Mouse (Mus musculus) E14TG2a.4 (cell line): Measurements from ENCODE around the gene Cerkl.

ENCODE experiments used
- H3K27me3 ChIP-seq: 2 replicates; pipeline ENCODE4 v1.6.1; 2014; ENCODE audit warnings: low read length, control low read depth; ENCODE audit not compliant: insufficient read depth
- H3K36me3 ChIP-seq: 2 replicates; pipeline ENCODE4 v1.6.1; 2014; ENCODE audit warnings: low read length, control low read depth; ENCODE audit not compliant: insufficient read depth
- H3K4me1 ChIP-seq: replicated peaks from 2 replicates; pipeline ENCODE4 v1.6.1; 2014; ENCODE audit warnings: low read depth, low read length, control low read depth
- H3K4me3 ChIP-seq: replicated peaks from 2 replicates; pipeline ENCODE4 v1.5.1; 2014; ENCODE audit warnings: mild to moderate bottlenecking, low read length
- H3K9me3 ChIP-seq: 2 replicates; pipeline ENCODE4 v1.6.1; 2014; ENCODE audit warnings: low read length, control low read depth
- CTCF ChIP-seq: conservative IDR thresholded peaks from 2 replicates; pipeline ENCODE4 v1.5.1; 2014; ENCODE audit warnings: low read length
- NANOG ChIP-seq: IDR thresholded peaks from 2 replicates; pipeline ENCODE4 v1.6.1; 2014; ENCODE audit warnings: borderline replicate concordance, low read length, mixed read lengths
- POU5F1 ChIP-seq: IDR thresholded peaks from 2 replicates; pipeline ENCODE4 v1.6.1; 2014; ENCODE audit warnings: low read length, borderline replicate concordance

Cerkl gene

DNA sequence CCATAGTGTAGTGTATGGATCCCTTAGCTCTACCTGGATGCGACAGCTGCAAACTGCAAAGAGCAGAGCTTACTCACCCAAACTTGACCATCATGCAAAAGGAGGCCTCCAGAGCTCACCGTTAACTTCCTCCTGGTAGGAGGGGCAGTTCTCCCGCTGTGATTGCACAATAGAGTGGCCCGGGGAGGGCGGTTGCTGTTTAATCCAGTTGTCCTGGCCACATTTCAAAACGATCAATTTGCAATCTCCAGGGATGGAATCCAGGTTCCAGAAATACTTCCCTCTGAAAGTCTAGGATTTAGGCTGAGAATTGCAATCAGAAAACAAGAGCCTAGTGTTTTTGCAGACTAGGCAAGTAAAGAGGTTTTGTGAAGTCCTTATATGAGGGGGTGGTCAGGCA lies 26.9 kb downstream of the Cerkl start:
- TF ChIP-seq NANOG (peak; percentile 52; the same call in 1 of the 2 replicates), POU5F1 (no peak), CTCF (no peak)
- Histone ChIP-seq H3K9me3 (no peaks in the 10 kb centered on the region), H3K27me3 (no peaks in the 10 kb centered on the region), H3K4me1 (peaks cover 32% of the 10 kb centered on the region), H3K36me3 (no peaks in the 10 kb centered on the region), H3K4me3 (peak overlapping the region; percentile 82)

- Histone ChIP-seq H3K4me1 (peaks cover 32% of the 10 kb centered on the region), H3K36me3 (no peaks in the 10 kb centered on the region), H3K9me3 (no peaks in the 10 kb centered on the region), H3K4me3 (peak overlapping the region; percentile 82), H3K27me3 (no peaks in the 10 kb centered on the region)
- TF ChIP-seq NANOG (no peak), POU5F1 (no peak), CTCF (no peak)
Measured at GRCm38 (mm10) chr2:79429108-79429507, 27.5 kb downstream of the Cerkl start.

GRCm38 (mm10) chr2:79428569-79429104 lies 27.9 kb downstream of the Cerkl start:
- TF ChIP-seq CTCF (no peak), NANOG (no peak), POU5F1 (no peak)
- Histone ChIP-seq H3K27me3 (no peaks in the 10 kb centered on the region), H3K4me3 (peak overlapping the region; percentile 82), H3K4me1 (peaks cover 32% of the 10 kb centered on the region), H3K9me3 (no peaks in the 10 kb centered on the region), H3K36me3 (no peaks in the 10 kb centered on the region)

GRCm38 (mm10) chr2:79428022-79428421 lies 28.6 kb downstream of the Cerkl start:
- H3K4me3 ChIP-seq, result peak overlapping the region; percentile 82
- H3K36me3 ChIP-seq, result no peaks in the 10 kb centered on the region
- TF ChIP-seq CTCF, result no peak
- no peak for TF ChIP-seq NANOG
- TF ChIP-seq POU5F1, result no peak
- peaks cover 32% of the 10 kb centered on the region for H3K4me1 ChIP-seq
- H3K9me3 ChIP-seq, result no peaks in the 10 kb centered on the region
- no peaks in the 10 kb centered on the region for H3K27me3 ChIP-seq

DNA sequence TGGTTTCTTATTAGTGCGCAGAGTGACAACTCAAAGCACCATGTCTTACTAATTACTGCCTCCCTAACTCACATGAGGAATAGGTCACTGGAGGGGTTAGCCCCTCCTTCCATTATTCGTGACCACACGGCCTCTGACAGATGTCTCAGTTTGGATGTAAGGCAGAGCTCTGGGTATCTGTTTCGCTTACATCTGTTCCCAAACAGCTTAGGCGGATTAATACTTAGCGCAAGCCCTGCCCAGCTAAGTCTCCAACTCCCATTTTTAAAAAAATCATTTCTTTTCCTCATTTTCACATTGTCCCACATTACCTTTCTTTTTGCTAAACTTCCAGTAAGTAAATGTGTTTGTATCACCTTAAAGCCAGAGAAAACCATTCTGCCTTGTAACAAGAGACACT lies 34.9 kb downstream of the Cerkl start:
- Histone ChIP-seq H3K4me1 (no peaks in the 10 kb centered on the region), H3K4me3 (no peak overlapping the region), H3K36me3 (no peaks in the 10 kb centered on the region), H3K27me3 (no peaks in the 10 kb centered on the region), H3K9me3 (no peaks in the 10 kb centered on the region)
- no peak for TF ChIP-seq CTCF
- no peak for TF ChIP-seq NANOG
- no peak for TF ChIP-seq POU5F1

DNA sequence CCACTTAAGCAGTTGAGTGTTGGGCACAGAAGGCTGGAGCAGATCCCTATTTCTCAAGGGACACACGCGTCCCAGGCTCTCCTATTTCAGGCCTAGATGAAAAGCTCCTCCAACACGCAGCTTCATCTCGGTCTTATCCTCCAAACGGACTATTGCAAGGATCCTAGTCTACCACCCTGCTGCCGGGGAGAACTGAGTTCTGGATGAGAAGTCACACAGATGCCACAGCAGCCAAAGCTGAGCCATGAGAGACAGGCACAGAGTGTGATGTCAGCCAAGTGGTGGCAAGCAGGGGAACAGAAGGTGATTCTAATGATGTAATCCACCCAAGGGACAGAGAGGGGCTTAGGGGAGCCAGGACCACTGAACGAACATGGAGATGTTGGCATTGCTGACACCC lies 42.1 kb downstream of the Cerkl start:
- H3K27me3 ChIP-seq, result no peaks in the 10 kb centered on the region
- no peak for TF ChIP-seq CTCF
- no peak for TF ChIP-seq NANOG
- H3K9me3 ChIP-seq, result no peaks in the 10 kb centered on the region
- no peaks in the 10 kb centered on the region for H3K4me1 ChIP-seq
- H3K4me3 ChIP-seq, result no peak overlapping the region
- H3K36me3 ChIP-seq, result no peaks in the 10 kb centered on the region

DNA sequence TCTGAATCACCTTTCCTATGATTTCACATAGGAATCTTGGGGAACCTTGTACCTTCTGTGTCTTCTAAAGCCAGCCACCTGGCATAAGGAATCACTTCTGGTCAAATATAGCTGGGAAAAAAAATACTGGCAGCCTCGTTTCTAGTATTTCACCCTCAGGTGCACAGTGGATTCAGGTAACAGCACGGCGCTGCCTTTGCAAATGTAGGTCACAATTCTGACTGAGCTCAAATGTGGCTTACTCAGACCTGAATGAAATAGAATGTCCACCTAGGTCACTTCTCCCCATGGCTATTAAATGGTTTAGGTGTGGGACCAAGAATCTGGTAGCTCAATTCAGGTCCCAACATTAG lies 45.7 kb downstream of the Cerkl start:
- TF ChIP-seq CTCF, result no peak
- no peak for TF ChIP-seq NANOG
- TF ChIP-seq POU5F1, result no peak
- no peaks in the 10 kb centered on the region for H3K27me3 ChIP-seq
- H3K9me3 ChIP-seq, result no peaks in the 10 kb centered on the region
- no peaks in the 10 kb centered on the region for H3K4me1 ChIP-seq
- no peaks in the 10 kb centered on the region for H3K36me3 ChIP-seq
- H3K4me3 ChIP-seq, result no peak overlapping the region

DNA sequence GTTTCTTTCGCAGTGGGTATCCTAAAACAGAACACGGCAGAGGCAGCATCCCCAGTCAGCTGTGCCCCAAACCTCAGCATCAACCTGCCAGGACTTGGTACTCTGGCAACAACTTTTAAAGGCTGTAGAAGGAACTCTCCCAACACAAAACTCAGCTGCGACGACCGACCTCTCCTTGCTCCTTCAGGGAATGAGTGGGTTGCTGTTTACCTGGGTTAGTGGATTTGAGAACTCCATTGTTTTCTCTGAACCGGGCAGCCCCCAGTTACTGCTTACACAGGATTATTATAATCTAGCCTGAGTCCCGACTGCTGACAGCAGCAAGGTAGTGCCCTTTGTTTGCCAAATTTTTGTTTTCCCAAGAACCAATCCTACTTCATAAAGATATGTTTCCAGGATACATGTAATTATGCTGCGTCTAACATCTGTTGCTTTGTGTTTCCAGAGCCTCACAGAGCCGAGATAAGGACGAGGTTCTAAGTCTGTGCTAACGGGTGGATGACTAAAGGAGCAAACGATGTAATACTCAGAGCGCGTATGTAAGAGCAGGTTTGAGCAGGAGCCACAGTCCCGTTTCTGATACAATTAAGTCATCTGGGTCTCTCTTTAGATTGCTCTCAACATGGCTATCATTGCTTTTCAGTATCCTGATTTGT lies 46.2 kb downstream of the Cerkl start:
- TF ChIP-seq NANOG (no peak), POU5F1 (no peak), CTCF (no peak)
- H3K4me3 ChIP-seq, result no peak overlapping the region
- no peaks in the 10 kb centered on the region for H3K9me3 ChIP-seq
- no peaks in the 10 kb centered on the region for H3K27me3 ChIP-seq
- no peaks in the 10 kb centered on the region for H3K4me1 ChIP-seq
- H3K36me3 ChIP-seq, result no peaks in the 10 kb centered on the region
